Mouse (Mus musculus) CH12.LX (cell line): ENCODE results near the gene Myom3. TPM values are rescaled to one million over a fixed set of nuclear protein-coding genes. Genes with fewer than 3 reads are reported as not detected.

ENCODE experiments used
- DNase-seq: peaks from one replicate; pipeline ENCODE4 v3.0.0-alpha.2; 2013; ENCODE audit errors: extremely low read depth
- H3K27ac ChIP-seq: 2 replicates; pipeline ENCODE4 v1.5.1; 2012; ENCODE audit warnings: low read depth, mild to moderate bottlenecking, control low read depth, moderate library complexity; ENCODE audit not compliant: insufficient read depth
- H3K27me3 ChIP-seq: replicated peaks from 2 replicates; pipeline ENCODE3; 2012; ENCODE audit warnings: inconsistent platforms
- H3K36me3 ChIP-seq, 2 experiments: replicated peaks in 1 of 2; 2 replicates each; pipeline versions ENCODE3 to v1.6.1; 2012; ENCODE audit warnings: inconsistent platforms in 1 of 2, low read length in 1 of 2, mild to moderate bottlenecking in 1 of 2, mixed read lengths in 1 of 2, moderate library complexity in 1 of 2; ENCODE audit not compliant: control insufficient read depth in 1 of 2, insufficient read depth in 1 of 2
- H3K4me1 ChIP-seq, 2 experiments: 2 replicates each; pipeline ENCODE4 v1.6.1; 2012; ENCODE audit warnings: inconsistent platforms in 1 of 2, moderate library complexity in 1 of 2; ENCODE audit not compliant: insufficient read depth in 2 of 2, control insufficient read depth in 1 of 2
- H3K4me2 ChIP-seq: 2 replicates; pipeline ENCODE4 v1.6.1; 2012; ENCODE audit warnings: low read depth, mild to moderate bottlenecking, control low read depth; ENCODE audit not compliant: poor library complexity, insufficient read depth, severe bottlenecking
- H3K4me3 ChIP-seq, 3 experiments: fragments of 150-350 bp in 1 of 3; sonication (generic) in 1 of 3; replicated peaks in 1 of 3; 2 replicates each; pipeline versions ENCODE3 to v1.5.1; 2011 to 2012; ENCODE audit warnings: low read depth in 2 of 3, low read length in 2 of 3, mild to moderate bottlenecking in 2 of 3, moderate library complexity in 2 of 3, control low read depth in 1 of 3, improper control_type of control experiment in 1 of 3, inconsistent platforms in 1 of 3, mixed read lengths in 1 of 3; ENCODE audit not compliant: poor library complexity in 1 of 3
- H3K79me2 ChIP-seq: replicated peaks from 2 replicates; pipeline ENCODE4 v1.6.1; 2012; ENCODE audit warnings: mild to moderate bottlenecking, moderate library complexity; ENCODE audit not compliant: control insufficient read depth, poor library complexity, insufficient read depth, severe bottlenecking; ENCODE audit errors: extremely low read depth
- H3K9ac ChIP-seq: 2 replicates; pipeline ENCODE4 v1.6.1; 2012; ENCODE audit warnings: low read depth, mild to moderate bottlenecking, control low read depth, moderate library complexity; ENCODE audit not compliant: insufficient read depth
- H3K9me3 ChIP-seq: replicated peaks from 2 replicates; pipeline ENCODE3; 2012; ENCODE audit warnings: low read length, inconsistent platforms, mixed read lengths
- CHD1 ChIP-seq: IDR thresholded peaks from 2 replicates; pipeline ENCODE4 v1.6.1; 2012; ENCODE audit warnings: low read depth, low read length, improper control_type of control experiment, inconsistent platforms
- CHD2 ChIP-seq: IDR thresholded peaks from 2 replicates; pipeline ENCODE4 v1.6.1; 2011; ENCODE audit warnings: low read length, improper control_type of control experiment
- CTCF ChIP-seq, 2 experiments: IDR thresholded peaks in 1 of 2; conservative IDR thresholded peaks in 1 of 2; 2 replicates each; pipeline ENCODE4 v1.5.1; 2011 to 2012; ENCODE audit warnings: low read depth in 2 of 2, low read length in 2 of 2, improper control_type of control experiment in 1 of 2, inconsistent platforms in 1 of 2, mild to moderate bottlenecking in 1 of 2, moderate library complexity in 1 of 2
- GABPA ChIP-seq: IDR thresholded peaks from 2 replicates; pipeline ENCODE4 v1.6.1; 2012; ENCODE audit warnings: low read depth, low read length, improper control_type of control experiment, inconsistent platforms; ENCODE audit not compliant: insufficient replicate concordance
- HCFC1 ChIP-seq: IDR thresholded peaks from 2 replicates; pipeline ENCODE4 v1.6.1; 2012; ENCODE audit warnings: low read depth, mild to moderate bottlenecking, inconsistent platforms, low read length, improper control_type of control experiment
- MAX ChIP-seq: IDR thresholded peaks from 2 replicates; pipeline ENCODE4 v1.6.1; 2011; ENCODE audit warnings: low read length, improper control_type of control experiment
- MYC ChIP-seq: IDR thresholded peaks from 2 replicates; pipeline ENCODE4 v1.6.1; 2011; ENCODE audit warnings: low read depth, mild to moderate bottlenecking, improper control_type of control experiment, low read length
- NELFE ChIP-seq: IDR thresholded peaks from 2 replicates; pipeline ENCODE4 v1.6.1; 2011; ENCODE audit warnings: low read depth, low read length, improper control_type of control experiment
- PAX5 ChIP-seq: IDR thresholded peaks from 2 replicates; pipeline ENCODE4 v1.6.1; 2012; ENCODE audit warnings: low read length, inconsistent platforms, mixed read lengths
- POLR2A ChIP-seq: IDR thresholded peaks from 2 replicates; pipeline ENCODE4 v1.6.1; 2011; ENCODE audit warnings: low read depth, mild to moderate bottlenecking, improper control_type of control experiment, low read length
- POLR2AphosphoS2 ChIP-seq: IDR thresholded peaks from 2 replicates; pipeline ENCODE4 v1.6.1; 2011; ENCODE audit warnings: low read depth, low read length, improper control_type of control experiment
- RAD21 ChIP-seq: IDR thresholded peaks from 2 replicates; pipeline ENCODE4 v1.6.1; 2011; ENCODE audit warnings: low read depth, mild to moderate bottlenecking, low read length, improper control_type of control experiment, moderate library complexity
- RCOR1 ChIP-seq: conservative IDR thresholded peaks from 2 replicates; pipeline ENCODE4 v1.6.1; 2012; ENCODE audit warnings: low read depth, mild to moderate bottlenecking, inconsistent platforms, low read length, improper control_type of control experiment
- SMC3 ChIP-seq: IDR thresholded peaks from 2 replicates; pipeline ENCODE4 v1.6.1; 2011; ENCODE audit warnings: low read depth, low read length, improper control_type of control experiment
- TCF12 ChIP-seq: IDR thresholded peaks from 2 replicates; pipeline ENCODE4 v1.6.1; 2014; ENCODE audit warnings: low read depth, mild to moderate bottlenecking, inconsistent platforms, low read length, improper control_type of control experiment
- UBTF ChIP-seq: IDR thresholded peaks from 2 replicates; pipeline ENCODE4 v1.6.1; 2012; ENCODE audit warnings: low read depth, mild to moderate bottlenecking, inconsistent platforms, low read length, improper control_type of control experiment, moderate library complexity
- USF2 ChIP-seq: conservative IDR thresholded peaks from 2 replicates; pipeline ENCODE4 v1.6.1; 2011; ENCODE audit warnings: low read depth, low read length, improper control_type of control experiment
- ZMIZ1 ChIP-seq: IDR thresholded peaks from 2 replicates; pipeline ENCODE4 v1.6.1; 2012; ENCODE audit warnings: low read depth, mild to moderate bottlenecking, inconsistent platforms, low read length, improper control_type of control experiment
- dilution Hi-C: fragments of 300-500 bp; cut with MboI; formaldehyde crosslinking; loops from 2 replicates; pipeline ENCODE4 v1.14.3; 2020; ENCODE audit warnings: low sequenced_read_pairs; ENCODE audit not compliant: extremely low pct_unique_long_range_greater_than_20kb, extremely low pct_ligation_motif_present
- in situ Hi-C: fragments of 300-500 bp; cut with MboI; formaldehyde crosslinking; loops from 3 replicates; pipeline ENCODE4 v1.14.3; 2019; ENCODE audit warnings: low sequenced_read_pairs, low pct_ligation_motif_present, low pct_unique_long_range_greater_than_20kb, mixed read lengths
- polyA plus RNA-seq: library from polyadenylated mRNA; unstranded; fragments of >175 nt; gene quantifications from 2 replicates; pipeline ENCODE4 v1.2.1, GENCODE M21; 2012; ENCODE audit warnings: low read depth; ENCODE audit not compliant: insufficient read length
- total RNA-seq, 2 experiments: library from RNA; depleted of rRNA; stranded (reverse); fragments of 300-350 nt in 1 of 2; fragments of >200 nt in 1 of 2; gene quantifications; 2 replicates each; pipeline ENCODE4 v1.2.3; 2012 to 2014

Gene Myom3
- total and polyA plus RNA-seq, 3 experiments, result 0.04 TPM; not detected in 2

DNA sequence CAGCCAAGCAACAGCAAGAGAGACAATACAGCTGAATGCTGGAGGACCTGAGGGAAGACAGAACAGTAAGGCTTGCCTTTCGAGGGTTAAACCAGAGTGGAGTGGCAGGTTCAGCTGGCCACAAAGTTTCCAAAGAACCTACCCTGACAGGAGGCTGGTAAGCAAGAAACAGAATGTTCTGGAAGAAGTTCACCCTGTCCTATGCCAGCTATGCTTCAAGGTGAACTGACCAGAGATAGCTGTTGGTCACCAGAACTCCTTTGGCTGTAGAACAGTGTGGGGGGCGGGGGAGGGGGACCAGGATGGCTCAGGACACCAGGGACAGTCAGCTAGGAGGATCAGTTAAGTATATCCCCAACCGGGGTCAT is 79.4 kb downstream of the Myom3 start:
- Histone ChIP-seq H3K27me3 (peaks cover 13% of the 10 kb centered on the region), H3K9me3 (peaks cover 10% of the 10 kb centered on the region), H3K9ac (no peak overlapping the region), H3K4me1 (no peaks in the 10 kb centered on the region), H3K4me3 (no peak overlapping the region), H3K27ac (no peak overlapping the region), H3K79me2 (no peaks in the 10 kb centered on the region), H3K36me3 (no peaks in the 10 kb centered on the region), H3K4me2 (no peak overlapping the region)
- in situ Hi-C loops (no loop called here), dilution Hi-C loops (no loop called here)
- DNase-seq, result no peak
- TF ChIP-seq CTCF (conservative IDR thresholded peaks at IDR 0.05 in 1 of 2, IDR thresholded peaks at IDR 0.05 in 1 of 2; ENCODE audit: low read depth in 2 of 2, low read length in 2 of 2) (no peak), TCF12 (no peak), MYC (no peak), USF2 (no peak), HCFC1 (no peak), NELFE (no peak), SMC3 (no peak), POLR2AphosphoS2 (no peak), RAD21 (no peak), GABPA (no peak), POLR2A (no peak), UBTF (no peak)

DNA sequence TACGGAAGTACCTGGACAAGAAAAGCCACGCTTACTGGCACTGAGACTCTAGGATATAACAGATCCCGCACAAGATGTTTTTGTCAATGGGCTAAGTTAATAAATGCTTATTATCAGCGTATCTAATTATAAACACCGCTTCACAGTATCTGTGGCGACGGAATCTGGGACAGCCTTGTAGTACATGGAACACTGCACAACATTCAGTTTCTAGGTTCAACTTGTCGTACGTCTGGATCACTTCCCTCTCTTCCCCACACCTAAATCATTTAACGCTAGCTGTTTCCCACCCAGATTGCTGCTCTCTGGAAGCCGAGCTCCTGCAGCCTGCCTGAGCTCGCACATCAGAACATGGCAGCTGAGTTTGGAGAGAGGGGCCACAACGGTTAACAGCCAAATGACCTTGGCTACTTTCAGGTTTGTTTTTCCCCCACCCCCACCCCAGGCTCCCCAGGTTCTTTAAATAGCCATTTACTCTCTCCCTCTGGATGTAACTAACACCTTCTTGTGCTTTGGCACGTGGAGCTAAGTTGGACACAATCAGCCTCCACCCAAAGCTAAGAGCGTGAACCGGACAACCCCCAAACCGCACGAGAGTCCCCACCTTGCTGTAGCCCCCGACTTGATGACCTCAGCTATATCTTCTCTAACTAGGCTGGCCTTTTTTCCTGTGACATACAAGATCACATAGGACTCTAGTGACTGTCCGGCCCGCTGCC is 79.9 kb downstream of the Myom3 start:
- Histone ChIP-seq H3K27ac (no peak overlapping the region), H3K9me3 (peaks cover 10% of the 10 kb centered on the region), H3K4me3 (no peak overlapping the region), H3K36me3 (no peaks in the 10 kb centered on the region), H3K9ac (no peak overlapping the region), H3K79me2 (no peaks in the 10 kb centered on the region), H3K27me3 (peaks cover 11% of the 10 kb centered on the region), H3K4me2 (no peak overlapping the region), H3K4me1 (no peaks in the 10 kb centered on the region)
- TF ChIP-seq GABPA (no peak), CHD1 (no peak), PAX5 (no peak), RCOR1 (no peak), ZMIZ1 (no peak), TCF12 (no peak), MAX (no peak), SMC3 (no peak), NELFE (no peak), HCFC1 (no peak), CHD2 (no peak)
- no peak for DNase-seq
- dilution Hi-C loops, result no loop called here
- in situ Hi-C loops, result no loop called here
